Mouse (Mus musculus): ENCODE results near the gene Rala. TPM values are rescaled to one million over a fixed set of nuclear protein-coding genes. Genes with fewer than 3 reads are reported as not detected.

The Rala gene
- polyA plus RNA-seq, 1 experiment, result 41.3 TPM

DNA sequence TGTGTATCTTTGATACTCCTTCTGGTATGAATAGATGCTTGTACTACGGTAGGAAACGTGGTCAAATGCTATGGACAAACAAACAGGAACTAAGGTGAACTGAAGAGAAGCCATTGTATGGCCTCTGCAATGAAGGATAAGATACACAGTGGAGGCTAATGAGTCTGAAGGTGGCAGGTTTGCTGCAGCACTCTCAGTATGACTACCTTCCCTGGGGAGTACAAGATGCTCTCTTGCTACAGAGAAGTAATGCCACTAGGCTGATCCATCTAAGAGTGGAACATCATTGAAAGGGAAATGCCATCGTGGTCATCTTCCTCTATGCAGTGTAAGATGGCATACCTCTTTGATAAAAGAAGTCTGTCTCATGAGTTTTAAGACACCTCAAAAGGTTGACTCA lies 111.1 kb downstream of the Rala start:
- H3K36me3 ChIP-seq (ENCODE audit: control insufficient read depth, insufficient read depth), result no peaks in the 10 kb centered on the region
- TF ChIP-seq REST (IDR thresholded peaks at IDR 0.05; ENCODE audit: insufficient read depth, insufficient read length) (no peak), MYOG (IDR thresholded peaks at IDR 0.05; ENCODE audit: control insufficient read depth in 1 of 3, insufficient read depth in 1 of 3, insufficient read length in 2 of 3, low read depth in 2 of 3) (no peak), TCF3 (IDR thresholded peaks at IDR 0.05; ENCODE audit: insufficient read length, low read depth) (no peak), MAX (IDR thresholded peaks at IDR 0.05; ENCODE audit: low read depth) (no peak), POLR2A (IDR thresholded peaks at IDR 0.05; ENCODE audit: insufficient read length, low read depth) (no peak), CEBPB (IDR thresholded peaks at IDR 0.05; ENCODE audit: insufficient read depth, poor library complexity, severe bottlenecking) (no peak), USF1 (IDR thresholded peaks at IDR 0.05; ENCODE audit: low read depth) (no peak), MYOD1 (IDR thresholded peaks at IDR 0.05; ENCODE audit: control insufficient read depth in 1 of 3, insufficient read length in 2 of 3, low read depth in 2 of 3) (no peak), E2F4 (IDR thresholded peaks at IDR 0.05; ENCODE audit: insufficient read depth) (no peak), POLR2AphosphoS2 (IDR thresholded peaks at IDR 0.05; ENCODE audit: insufficient read length, low read depth) (no peak), TCF12 (IDR thresholded peaks at IDR 0.05; ENCODE audit: insufficient read depth, poor library complexity, severe bottlenecking) (no peak), SRF (IDR thresholded peaks at IDR 0.05; ENCODE audit: control insufficient read depth, insufficient read length, low read depth) (no peak)
- no peaks in the 10 kb centered on the region for H3K79me2 ChIP-seq (ENCODE audit: control insufficient read depth, insufficient read depth)
- H3K4me2 ChIP-seq (ENCODE audit: low read depth), result no peak overlapping the region
- H3K27me3 ChIP-seq (ENCODE audit: control insufficient read depth, insufficient read depth, insufficient read length), result peaks cover 6% of the 10 kb centered on the region
- no peak overlapping the region for H3K4me3 ChIP-seq
- no peak overlapping the region for H3ac ChIP-seq (ENCODE audit: control insufficient read depth, insufficient read length)

Other genes with a start within 250 kb of the Rala start
- gene Mplkip, start 249.0 kb downstream of the Rala start, polyA plus RNA-seq (2012; fragmentation: generic; extraction: Trizol), result 10.3 TPM
- gene Sugct, start 248.7 kb downstream of the Rala start, polyA plus RNA-seq (2012; fragmentation: generic; extraction: Trizol), result 1.0 TPM
- gene Cdk13, start 139.1 kb downstream of the Rala start, polyA plus RNA-seq (2012; fragmentation: generic; extraction: Trizol), result 11.6 TPM
- gene Yae1d1, start 49.1 kb upstream of the Rala start, polyA plus RNA-seq (2012; fragmentation: generic; extraction: Trizol), result 19.1 TPM

Measured in myocyte (in vitro differentiated cells).